Mouse (Mus musculus): ENCODE measurements around the gene Farsa.
A peak's percentile ranks its signal among the peaks of the same experiment; 100 is the strongest.

Gene Farsa

GRCm38 (mm10) chr8:84834866-84835855 is 21.6 kb upstream of the Farsa start:
- no peak for DNase-seq (ENCODE audit: low read depth, low spot score)

DNA sequence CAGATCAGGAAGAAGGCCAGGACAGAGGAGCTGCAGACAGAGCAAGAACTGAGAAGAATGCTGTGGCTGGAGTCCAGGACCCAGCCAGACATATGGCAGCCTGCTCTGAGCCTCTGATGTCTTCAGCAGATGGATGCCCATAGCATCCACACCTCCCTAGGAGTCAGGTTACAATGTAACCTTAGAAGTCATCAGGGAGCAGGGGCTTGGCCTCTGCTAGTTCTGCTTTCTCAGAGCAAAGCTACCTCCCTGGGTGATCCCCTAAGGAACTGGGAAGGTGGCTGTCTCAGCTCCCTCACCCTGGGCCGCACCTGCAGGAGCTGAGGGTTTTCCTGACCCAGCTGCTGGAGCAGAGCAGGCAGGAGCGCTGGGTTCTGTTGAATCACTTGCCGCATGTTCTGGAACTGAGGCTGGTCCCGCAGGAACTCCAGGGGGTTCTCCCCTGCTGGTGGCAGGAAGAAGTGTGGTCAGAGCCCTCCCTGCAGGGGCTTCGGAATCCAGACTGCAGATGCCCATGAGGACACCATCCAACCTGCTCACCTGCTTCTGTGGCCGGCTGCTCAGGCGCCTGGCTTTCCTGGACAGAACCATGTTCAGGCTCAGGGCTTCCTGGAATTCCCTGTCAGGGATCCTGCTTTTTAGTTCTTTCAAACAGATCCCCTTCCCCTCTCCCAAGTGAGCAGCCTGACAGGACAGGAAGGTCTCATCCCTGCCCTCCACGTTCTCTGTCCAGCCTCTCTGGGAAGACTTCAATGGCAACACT is 19.5 kb upstream of the Farsa start:
- no peak for DNase-seq (ENCODE audit: low read depth, low spot score)

- no peak for DNase-seq (ENCODE audit: low read depth, low spot score)
These were observed 18.8 kb upstream of the Farsa start for GRCm38 (mm10) chr8:84837912-84838470.

GRCm38 (mm10) chr8:84838513-84838912 is 18.3 kb upstream of the Farsa start:
- no peak for DNase-seq (ENCODE audit: low read depth, low spot score)

DNA sequence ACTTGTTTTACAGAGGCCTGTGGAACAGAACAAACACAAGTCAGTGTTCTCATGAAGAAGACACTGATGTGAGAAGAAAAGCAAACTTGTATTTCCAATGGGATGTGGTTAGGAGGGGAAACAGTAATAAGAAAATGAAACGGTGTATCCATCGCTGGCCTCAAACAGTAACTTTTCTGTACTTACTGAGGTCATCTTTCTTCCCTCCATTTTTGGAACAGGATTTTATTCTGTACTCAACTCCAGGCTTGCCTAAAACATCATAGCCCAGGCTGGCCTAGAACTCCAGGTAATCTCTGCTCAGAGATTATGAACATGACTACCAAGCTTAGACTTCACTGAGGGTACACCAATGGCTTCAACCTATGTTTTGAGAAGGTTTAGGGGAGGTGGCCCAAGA is 17.4 kb upstream of the Farsa start:
- DNase-seq (ENCODE audit: low read depth, low spot score): no peak

DNA sequence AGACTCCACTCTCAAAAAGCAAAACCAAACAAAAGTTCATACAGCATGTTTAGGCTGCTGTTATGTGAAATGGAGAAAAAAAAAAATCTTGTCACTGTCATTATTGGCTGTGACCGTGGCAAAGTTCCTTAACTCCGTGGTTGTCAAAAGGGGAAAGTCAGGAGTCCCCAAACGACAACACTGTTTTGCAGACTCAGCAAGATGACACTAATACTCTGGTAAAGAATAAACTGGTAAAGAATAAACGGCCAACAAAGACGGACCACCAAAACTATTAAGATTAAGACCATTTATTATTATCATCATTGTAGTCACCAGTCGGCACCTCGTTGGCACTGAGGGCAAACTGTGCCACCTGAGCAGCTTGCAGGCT is 16.9 kb upstream of the Farsa start:
- no peak for DNase-seq (ENCODE audit: low read depth, low spot score)

DNA sequence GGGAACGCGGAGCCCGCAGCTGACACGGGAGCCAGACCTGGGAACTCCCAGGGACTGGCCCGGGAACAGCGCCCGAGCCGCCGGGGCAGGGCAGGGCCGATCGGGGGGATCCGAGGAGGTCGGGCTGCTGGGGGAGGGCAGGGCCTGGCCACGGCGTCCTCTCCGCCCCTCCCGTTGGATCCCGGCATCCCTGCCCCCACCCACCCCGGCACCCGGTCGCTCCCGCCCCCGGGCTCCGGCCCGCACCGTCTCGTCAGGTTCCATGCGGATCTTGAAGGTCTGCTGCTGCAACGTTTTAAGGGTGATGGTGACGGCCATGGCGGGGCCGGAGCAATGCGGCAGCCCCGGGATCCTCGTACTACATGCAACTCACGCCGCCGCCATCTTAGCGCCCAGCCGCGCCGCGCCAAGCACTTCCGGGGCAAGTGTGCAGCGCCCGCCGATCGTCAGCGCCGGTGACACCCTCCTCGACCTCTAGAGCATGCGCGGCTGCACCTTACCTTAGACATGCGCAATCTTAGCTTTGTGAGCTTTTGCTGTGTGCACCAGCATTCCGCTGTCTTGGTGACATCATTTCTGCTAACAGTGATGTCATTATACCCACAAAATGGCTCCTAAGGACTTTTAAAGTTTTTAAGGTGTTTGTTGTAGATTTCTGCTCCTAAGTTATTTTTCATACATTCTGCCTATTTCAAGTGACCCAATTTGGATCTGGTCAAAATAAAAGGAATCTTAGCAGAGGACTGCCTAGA is 16.4 kb upstream of the Farsa start, which contains the start of gene Rad23a:
TSS of gene Rad23a (minus strand) at position 418 of the 752 bp plus-strand sequence.
- DNase-seq (ENCODE audit: low read depth, low spot score): peak; percentile 92

GRCm38 (mm10) chr8:84841514-84841913 is 15.3 kb upstream of the Farsa start:
- DNase-seq (ENCODE audit: low read depth, low spot score): no peak

DNA sequence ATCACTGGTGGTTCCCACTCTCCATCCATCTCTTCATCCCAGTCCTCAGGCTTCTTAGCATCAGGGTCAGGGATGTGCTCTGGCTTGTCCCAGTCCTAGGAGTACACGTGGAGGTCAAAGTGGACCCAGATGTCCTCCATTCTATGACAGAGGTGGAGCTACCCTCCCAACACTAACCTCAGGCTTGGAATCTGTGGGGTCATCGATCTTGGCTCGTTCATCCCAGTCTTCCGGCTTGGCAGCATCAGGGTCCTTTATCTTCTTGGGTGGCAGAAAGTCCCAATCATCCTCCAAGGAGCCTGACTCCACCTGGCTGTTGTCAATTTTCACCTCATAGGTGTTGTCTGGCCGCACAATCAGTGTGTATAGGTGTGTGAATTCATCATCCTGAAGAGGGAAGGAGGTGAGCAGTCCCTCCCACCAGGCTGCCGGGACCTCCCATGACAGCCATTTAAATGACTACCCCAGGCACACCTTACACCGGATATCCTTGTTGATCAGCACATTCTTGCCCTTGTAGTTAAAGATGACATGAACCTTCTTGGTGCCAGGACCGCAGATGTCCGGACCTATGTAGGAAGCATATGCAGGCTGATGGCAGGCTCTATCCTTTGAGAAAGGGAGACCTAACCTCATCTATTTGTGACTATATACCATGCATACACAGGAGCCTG is 12.3 kb upstream of the Farsa start:
- no peak for DNase-seq (ENCODE audit: low read depth, low spot score)

DNA sequence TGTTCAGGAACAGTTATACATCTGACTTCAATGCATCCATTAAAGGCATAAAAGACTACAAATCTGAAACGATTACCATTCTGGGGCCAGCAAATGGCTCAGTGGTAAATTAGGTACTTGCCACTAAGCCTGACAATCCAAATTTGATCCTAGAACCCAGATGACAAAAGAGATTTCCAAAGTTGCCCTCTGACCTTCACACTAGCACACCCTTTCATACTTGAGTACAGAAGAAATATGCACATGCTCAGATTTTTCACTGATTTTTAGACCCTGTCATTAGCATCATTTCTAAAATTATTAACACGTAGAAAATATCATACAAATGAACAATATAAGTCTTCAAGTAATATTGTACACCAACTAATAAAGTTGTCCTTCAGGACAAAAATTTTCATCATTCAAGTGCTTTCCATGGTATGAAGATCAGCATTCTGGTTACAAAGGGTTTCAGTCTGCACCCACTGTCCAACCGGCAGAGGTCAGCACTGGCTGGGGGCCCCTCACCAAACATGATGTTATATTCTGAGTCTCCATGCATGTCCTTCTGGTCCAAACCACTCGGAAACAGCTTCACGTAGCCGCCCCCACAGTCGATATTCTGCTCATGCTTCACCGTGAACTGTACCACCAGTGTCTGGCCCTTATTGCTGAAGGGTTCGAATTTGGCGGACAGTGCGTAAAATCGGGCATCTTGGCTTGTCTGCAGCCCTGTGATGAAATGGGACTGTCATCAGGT is 11.3 kb upstream of the Farsa start:
- no peak for DNase-seq (ENCODE audit: low read depth, low spot score)

DNA sequence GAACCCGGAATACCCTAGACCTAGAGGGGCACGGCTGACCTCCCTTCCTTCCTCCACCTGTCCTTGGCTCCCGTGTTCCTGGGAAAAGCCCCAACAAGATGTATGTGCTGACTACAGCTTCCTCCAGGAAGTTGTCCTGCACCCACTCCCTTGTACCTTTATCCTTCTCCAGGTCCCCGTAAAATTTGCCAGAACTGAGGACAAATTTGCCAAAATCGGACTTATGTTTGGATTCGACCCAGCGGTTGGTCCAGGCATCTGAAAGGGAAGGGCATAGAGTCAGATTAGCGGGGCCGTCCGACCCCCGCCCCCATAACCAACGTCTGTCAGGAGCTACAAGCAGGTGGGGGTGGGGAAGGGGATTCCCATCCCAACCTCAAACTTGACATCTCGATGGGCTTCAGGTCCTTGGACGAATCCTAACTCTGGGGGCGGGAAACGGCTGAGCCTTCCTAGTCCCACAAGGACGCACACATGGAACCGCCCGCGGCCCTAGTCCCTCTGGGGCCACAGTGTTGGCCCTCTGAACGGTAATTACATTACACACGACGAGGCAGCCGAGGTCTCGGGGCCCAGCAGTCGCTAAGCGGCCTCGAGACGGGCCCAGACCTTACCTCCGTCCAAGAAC is 10.6 kb upstream of the Farsa start:
- no peak for DNase-seq (ENCODE audit: low read depth, low spot score)

DNA sequence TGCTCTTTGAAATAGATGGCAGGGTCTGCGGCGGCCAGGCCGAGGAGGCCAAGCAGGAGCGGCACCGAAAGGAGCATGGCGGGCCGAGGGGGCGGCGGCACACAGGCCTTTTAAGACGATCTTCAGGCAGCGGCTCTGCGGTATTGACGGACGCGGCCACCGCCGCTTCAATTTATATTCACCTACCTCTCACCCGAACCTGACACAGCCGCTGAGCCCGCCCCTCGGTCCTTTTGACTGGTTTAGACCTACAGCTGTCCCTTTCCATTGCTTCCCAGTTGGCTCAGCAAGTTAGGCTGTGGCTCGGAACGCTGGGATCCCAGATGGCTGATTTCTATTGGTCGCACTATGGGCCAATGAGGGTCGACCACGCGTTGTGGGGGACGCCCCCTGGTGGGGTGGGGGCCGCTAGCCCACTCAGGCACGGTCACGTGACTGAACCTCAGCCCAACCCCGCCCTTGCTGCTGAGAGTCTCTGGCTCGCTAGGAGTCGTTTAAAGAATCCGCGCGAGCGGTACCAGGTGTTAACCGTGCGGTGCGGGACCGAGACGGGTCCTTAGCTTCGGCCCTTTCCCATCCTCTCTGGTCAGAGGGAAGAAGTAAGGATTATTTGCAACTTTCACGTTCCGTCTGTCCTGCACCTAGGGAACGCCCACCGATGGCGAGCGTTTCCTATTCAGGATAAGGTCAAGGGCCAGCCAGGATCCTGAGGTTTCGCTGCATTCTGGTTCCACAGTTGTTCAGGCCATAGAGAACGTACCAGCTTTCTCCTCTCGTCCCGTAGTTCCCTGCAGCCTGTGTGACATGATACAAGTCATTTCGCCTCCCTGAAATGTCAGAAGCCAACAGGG is 9.8 kb upstream of the Farsa start, which contains the start of gene Calr:
TSS of gene Calr (minus strand) at position 213 of the 851 bp plus-strand sequence.
- peak; percentile 99 for DNase-seq (ENCODE audit: low read depth, low spot score)

DNA sequence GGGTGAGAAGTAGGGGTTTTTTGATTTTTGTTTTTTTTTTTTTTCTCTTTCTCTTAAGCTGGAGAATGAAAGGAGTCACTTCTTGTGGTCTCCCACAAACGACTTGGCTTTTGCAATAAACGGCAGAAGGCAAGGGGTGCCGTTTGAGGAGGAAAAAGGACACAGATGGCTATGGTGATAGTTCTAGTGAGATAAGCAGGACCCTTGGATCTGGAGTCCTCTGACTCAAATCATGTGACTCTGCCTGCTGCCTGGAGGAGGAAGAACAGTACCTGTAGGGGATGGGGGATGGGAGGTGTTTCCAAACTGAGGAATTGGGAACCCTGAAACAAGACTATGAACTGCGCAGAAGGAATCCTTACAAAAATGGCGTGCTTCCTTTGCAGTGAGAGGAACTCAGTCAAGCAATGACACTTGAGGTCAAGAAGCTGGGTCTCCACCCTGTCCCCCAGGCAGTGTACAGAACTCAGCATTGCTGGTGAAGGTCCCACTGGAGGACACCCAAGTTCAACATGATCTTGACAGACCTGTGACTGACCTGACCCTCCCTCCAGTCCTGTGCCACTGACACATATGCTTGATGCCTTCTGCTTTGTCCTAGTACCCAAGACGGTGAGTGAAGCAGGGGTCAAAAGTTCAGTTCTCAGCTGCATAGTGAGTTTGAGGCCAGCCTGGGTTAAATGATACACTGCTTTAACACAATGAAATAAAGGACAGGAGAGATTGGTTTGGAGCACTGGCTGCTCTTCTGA is 8.9 kb upstream of the Farsa start:
- DNase-seq (ENCODE audit: low read depth, low spot score): no peak

DNA sequence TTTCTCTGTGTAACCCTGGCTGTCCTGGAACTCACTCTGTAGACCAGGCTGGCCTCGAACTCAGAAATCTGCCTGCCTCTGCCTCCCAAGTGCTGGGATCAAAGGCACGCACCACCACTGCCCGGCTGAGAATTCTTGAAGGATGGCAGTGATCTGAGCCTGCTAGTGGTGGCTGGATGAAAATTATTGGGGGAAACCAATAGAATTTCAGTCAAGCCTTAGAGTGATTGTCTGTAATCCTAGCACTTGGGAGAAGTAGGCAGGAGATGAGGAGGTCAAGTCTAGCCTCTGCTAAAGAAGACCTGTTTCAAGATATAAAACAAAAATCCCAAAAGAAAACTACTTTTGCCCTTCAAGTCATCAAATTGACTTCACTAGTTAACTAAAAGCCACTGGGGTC is 355 bp upstream of the Farsa start:
- DNase-seq (ENCODE audit: low read depth, low spot score): no peak

GRCm38 (mm10) chr8:84871376-84872308 is 14.9 kb downstream of the Farsa start, which contains the start of gene Syce2:
Gene Syce2, plus strand, starts transcription at chr8:84872111.
- peak; percentile 67 for DNase-seq (ENCODE audit: low read depth, low spot score)

- DNase-seq (ENCODE audit: low read depth, low spot score): no peak
These were observed 15.6 kb downstream of the Farsa start for GRCm38 (mm10) chr8:84872309-84872965.

Data from retina, postnatal 7 days (tissue).